Mouse (Mus musculus) midbrain, postnatal 0 days (tissue): Measurements from ENCODE around the gene Myof. TPM values are rescaled to one million over a fixed set of nuclear protein-coding genes. Genes with fewer than 3 reads are reported as not detected.

Experiments
- ATAC-seq: fragments of 200-750 bp; cut with Nextera tagmentation; 2 replicates; pipeline ENCODE4 v1.8.0; 2017; ENCODE audit warnings: moderate number of reproducible peaks, mild to moderate bottlenecking, moderate TSS enrichment, moderate library complexity; ENCODE audit not compliant: low FRiP score
- DNase-seq: peaks from one replicate; pipeline ENCODE4 v3.0.0-alpha.2; 2015; ENCODE audit warnings: low spot score
- H3K27ac ChIP-seq: fragments of 300-500 bp; sonication (generic); 2 replicates; pipeline ENCODE4 v1.5.1; 2014; ENCODE audit warnings: low read depth, mild to moderate bottlenecking, low read length, mixed read lengths
- H3K27me3 ChIP-seq: fragments of 300-500 bp; sonication (generic); 2 replicates; pipeline ENCODE4 v1.6.1; 2014; ENCODE audit warnings: low read length, control low read depth, mixed read lengths; ENCODE audit not compliant: insufficient read depth
- H3K36me3 ChIP-seq: fragments of 300-500 bp; sonication (generic); 2 replicates; pipeline ENCODE4 v1.6.1; 2014; ENCODE audit warnings: low read length, control low read depth, mixed read lengths; ENCODE audit not compliant: insufficient read depth
- H3K4me1 ChIP-seq: fragments of 300-500 bp; sonication (generic); 2 replicates; pipeline ENCODE4 v1.6.1; 2014; ENCODE audit warnings: mild to moderate bottlenecking, control low read depth, antibody characterized with exemption, low read length, mixed read lengths; ENCODE audit not compliant: insufficient read depth
- H3K4me2 ChIP-seq: fragments of 300-500 bp; sonication (generic); 2 replicates; pipeline ENCODE4 v1.6.1; 2014; ENCODE audit warnings: low read depth, mild to moderate bottlenecking, low read length, mixed read lengths; ENCODE audit not compliant: poor library complexity, severe bottlenecking
- H3K4me3 ChIP-seq: fragments of 300-500 bp; sonication (generic); 2 replicates; pipeline ENCODE4 v1.5.1; 2014; ENCODE audit warnings: low read depth, mild to moderate bottlenecking, low read length, moderate library complexity
- H3K9ac ChIP-seq: fragments of 300-500 bp; sonication (generic); replicated peaks from 2 replicates; pipeline ENCODE4 v1.6.1; 2014; ENCODE audit warnings: mild to moderate bottlenecking, low read length, moderate library complexity, mixed read lengths; ENCODE audit not compliant: poor library complexity, severe bottlenecking
- H3K9me3 ChIP-seq: fragments of 300-500 bp; sonication (generic); 2 replicates; pipeline ENCODE4 v1.6.1; 2016; ENCODE audit warnings: low read length, control low read depth
- CTCF ChIP-seq: IDR thresholded peaks from 2 replicates; pipeline ENCODE4 v1.5.1; 2016; ENCODE audit warnings: antibody characterized with exemption, mild to moderate bottlenecking
- WGBS: fragments of 180-500 bp; shearing (Covaris S2); extraction: QIAGEN DNeasy Blood & Tissue Kit; methylation state at CpG from one replicate; pipeline ENCODE4 v1.1.7; 2014; 5-methylcytosine and 5-hydroxymethylcytosine counted together
- polyA plus RNA-seq: library from polyadenylated mRNA; unstranded; fragments of >200 nt; fragmentation: Nextera tagmentation; extraction: Ambion mirVana; gene quantifications from 2 replicates; pipeline ENCODE4 v1.2.1, GENCODE M21; 2015
- total RNA-seq: library from RNA; depleted of rRNA; stranded (reverse); fragments of >200 nt; gene quantifications from 2 replicates; pipeline ENCODE4 v1.2.3, GENCODE M21; 2014; rRNA removed

Gene Myof
- total RNA-seq (5.4 and 6.5 TPM in 2 replicates), polyA plus RNA-seq (1.9 and 2.1 TPM in 2 replicates)

DNA sequence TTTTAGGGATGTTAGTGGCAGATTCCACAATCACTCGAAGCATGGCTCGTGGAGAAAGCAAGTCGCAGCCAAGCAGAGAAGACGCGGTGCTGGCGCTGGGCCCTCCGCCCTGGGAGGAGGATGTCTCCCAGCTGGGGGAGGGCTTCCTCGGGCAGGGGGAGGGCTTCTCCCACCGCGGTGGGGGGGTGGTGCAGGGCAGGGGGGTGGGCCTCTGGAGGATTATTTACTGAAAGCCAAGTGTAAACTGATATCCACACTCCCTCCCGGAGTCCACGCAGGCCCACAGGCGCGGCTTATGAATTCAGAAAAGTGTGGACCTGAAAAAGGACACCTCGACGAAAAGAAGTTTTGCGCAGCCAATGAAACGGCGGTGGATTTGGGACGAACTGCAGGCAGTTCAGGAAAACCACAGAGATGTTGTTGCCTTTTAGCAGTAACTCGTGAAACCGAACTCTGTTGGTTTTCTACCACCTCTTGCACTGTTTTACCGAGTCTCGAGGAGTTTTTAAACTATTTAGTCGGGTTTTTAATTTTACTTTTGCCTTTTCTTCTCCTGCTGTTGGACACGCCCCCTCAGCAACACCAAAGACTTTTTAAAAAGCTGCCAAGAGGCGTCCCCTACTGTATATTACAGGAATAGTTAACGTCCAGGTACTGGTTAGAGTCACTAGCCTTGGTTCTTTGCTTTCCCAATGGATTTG is at the start of gene Myof:
Gene Myof, minus strand, starts transcription at position 297 of the 701 bp plus-strand sequence.
- Histone ChIP-seq H3K4me2 (peak within 1 kb of the TSS; percentile 75), H3K4me3 (peak within 1 kb of the TSS; percentile 32), H3K27ac (no peak within 1 kb of the TSS), H3K27me3 (peaks cover 17% of the 10 kb centered on the region), H3K9ac (peak within 1 kb of the TSS; percentile 13; the same call in 1 of the 2 replicates), H3K36me3 (no peaks in the 10 kb centered on the region), H3K4me1 (0 out of 2 replicates have a peak, but pooled peaks cover 8% of the 10 kb centered on the region), H3K9me3 (no peaks in the 10 kb centered on the region)
- peak; percentile 63 for TF ChIP-seq CTCF
- DNase-seq: peak; percentile 57
- WGBS: 2% methylated on average over 28 of the region's 28 CpGs
- no peak for ATAC-seq

DNA sequence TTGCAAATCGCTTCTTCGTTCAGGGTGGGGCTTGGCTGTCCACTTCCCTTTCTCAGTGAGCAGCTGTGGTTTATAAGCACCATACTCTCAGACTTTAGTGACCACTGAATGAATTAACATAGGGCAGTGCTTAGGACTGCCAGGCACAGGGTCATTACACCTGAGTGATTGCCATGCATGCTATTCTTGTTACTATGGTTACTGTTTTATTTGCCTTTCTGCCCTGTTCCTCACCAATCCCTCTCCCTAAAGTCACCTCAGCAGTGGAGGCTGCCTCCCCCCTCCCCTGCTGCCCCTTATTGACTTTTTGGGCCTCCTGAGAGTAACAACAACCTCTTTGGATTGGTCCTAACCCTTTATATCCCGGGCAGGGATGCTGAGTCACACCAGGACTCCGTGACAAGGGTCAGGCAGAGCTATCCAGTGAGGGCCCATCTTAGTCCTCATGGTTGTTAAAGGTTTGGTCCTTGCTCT is 48.2 kb upstream of the Myof start:
- TF ChIP-seq CTCF: no peak
- no peaks in the 10 kb centered on the region for H3K9me3 ChIP-seq
- no peak for ATAC-seq

DNA sequence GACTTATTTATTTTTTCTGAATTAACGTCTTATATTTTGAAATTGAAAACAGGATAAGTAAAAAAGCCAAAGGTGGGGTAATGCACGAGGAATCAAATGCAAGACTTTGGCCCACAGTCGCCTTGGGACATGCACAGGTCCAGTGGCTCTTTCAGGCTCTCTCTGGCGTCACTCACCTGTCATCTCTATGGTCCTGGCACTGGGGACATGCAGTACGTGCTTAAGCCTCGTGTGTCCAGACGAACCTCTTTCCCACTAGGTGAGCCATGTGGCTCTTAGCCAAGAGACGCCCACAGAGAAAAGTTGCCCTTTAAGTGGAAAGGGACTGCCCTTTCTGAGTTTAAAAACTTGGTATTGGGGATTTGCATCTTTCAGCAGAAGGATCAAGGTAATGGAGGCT is 46.0 kb upstream of the Myof start:
- no peaks in the 10 kb centered on the region for H3K9me3 ChIP-seq
- H3K27ac ChIP-seq: no peak overlapping the region
- H3K27me3 ChIP-seq: no peaks in the 10 kb centered on the region
- WGBS: 79% methylated on average over 8 of the region's 8 CpGs
- H3K4me3 ChIP-seq: no peak overlapping the region
- H3K4me2 ChIP-seq: no peak overlapping the region
- H3K4me1 ChIP-seq: no peaks in the 10 kb centered on the region
- ATAC-seq: no peak
- no peaks in the 10 kb centered on the region for H3K36me3 ChIP-seq
- TF ChIP-seq CTCF: no peak
- no peak overlapping the region for H3K9ac ChIP-seq
- no peak for DNase-seq

More for the DNA sequence above, 48.2 kb upstream of the Myof start:
- Histone ChIP-seq H3K4me3 (no peak overlapping the region), H3K4me1 (no peaks in the 10 kb centered on the region), H3K9ac (no peak overlapping the region), H3K36me3 (no peaks in the 10 kb centered on the region), H3K27ac (no peak overlapping the region), H3K4me2 (no peak overlapping the region), H3K27me3 (peaks cover 10% of the 10 kb centered on the region; the same call in 1 of the 2 replicates)
- 65% methylated on average over 4 of the region's 4 CpGs for WGBS
- DNase-seq: no peak

DNA sequence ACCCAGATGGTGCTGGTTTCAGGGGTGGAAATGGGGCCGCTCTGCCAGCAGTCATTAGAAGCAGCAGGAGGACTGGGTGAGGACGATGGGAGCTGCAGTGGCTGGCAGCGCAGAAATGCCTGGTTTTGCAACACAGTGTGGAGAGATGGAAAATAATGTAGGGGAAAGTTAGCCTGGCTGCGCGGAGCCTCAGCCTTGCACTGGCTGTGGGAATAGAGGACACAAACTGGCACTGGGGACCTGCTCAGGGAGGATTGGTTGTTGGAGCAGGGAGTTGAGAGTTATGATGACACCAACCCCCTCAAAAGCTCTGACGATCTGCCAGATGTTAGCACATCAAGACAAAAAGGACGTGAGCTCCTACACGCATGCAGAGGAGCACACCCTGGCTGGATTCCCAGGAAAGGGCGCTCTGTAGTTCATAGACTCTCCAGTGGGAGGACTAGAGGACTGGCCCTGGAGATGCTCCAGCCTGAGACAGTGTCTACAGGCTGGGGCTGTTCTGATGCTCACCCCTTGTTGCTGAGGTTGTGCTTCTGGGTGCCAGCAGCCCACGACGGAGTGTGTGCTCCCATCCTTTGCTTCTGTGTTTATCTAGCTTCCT is 43.7 kb upstream of the Myof start:
- Histone ChIP-seq H3K4me2 (no peak overlapping the region), H3K27ac (no peak overlapping the region)
- 64% methylated on average over 11 of the region's 11 CpGs for WGBS

DNA sequence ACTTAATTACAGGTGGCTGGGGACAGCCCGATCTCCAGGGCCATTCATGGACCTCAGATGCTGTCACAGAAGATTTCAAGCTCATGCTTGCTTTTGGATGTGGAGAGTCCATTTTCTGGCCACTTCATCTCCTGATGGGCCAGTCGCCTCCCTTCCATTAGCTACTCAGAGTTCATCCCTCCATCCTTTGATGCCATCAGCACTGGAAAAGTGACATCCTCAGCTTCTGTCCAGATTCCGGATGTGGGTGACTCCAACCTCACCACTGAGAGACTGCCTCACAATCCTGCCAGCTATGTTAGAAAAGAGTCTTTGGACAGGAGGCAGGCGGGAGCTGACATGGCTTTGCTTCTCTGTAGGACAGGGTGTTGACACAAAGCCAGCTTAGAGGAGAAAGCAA is 42.5 kb upstream of the Myof start:
- Histone ChIP-seq H3K9ac (no peak overlapping the region), H3K27ac (no peak overlapping the region), H3K4me1 (no peaks in the 10 kb centered on the region), H3K4me2 (no peak overlapping the region), H3K27me3 (no peaks in the 10 kb centered on the region), H3K36me3 (no peaks in the 10 kb centered on the region), H3K4me3 (no peak overlapping the region), H3K9me3 (no peaks in the 10 kb centered on the region)
- TF ChIP-seq CTCF: no peak
- ATAC-seq (no peak), DNase-seq (no peak)
- 81% methylated on average over 4 of the region's 4 CpGs for WGBS

More for the DNA sequence above, 43.7 kb upstream of the Myof start:
- peak; percentile 69 for TF ChIP-seq CTCF
- Histone ChIP-seq H3K9me3 (no peaks in the 10 kb centered on the region), H3K36me3 (no peaks in the 10 kb centered on the region), H3K9ac (no peak overlapping the region), H3K27me3 (no peaks in the 10 kb centered on the region), H3K4me1 (no peaks in the 10 kb centered on the region), H3K4me3 (no peak overlapping the region)
- ATAC-seq (peak; percentile 77; the same call in 1 of the 2 replicates), DNase-seq (peak; percentile 76)
